Mouse (Mus musculus) bone marrow macrophage, adult 2 months (primary cell): ENCODE measurements around the gene Rab5b. TPM values are rescaled to one million over a fixed set of nuclear protein-coding genes. Genes with fewer than 3 reads are reported as not detected.
A peak's percentile ranks its signal among the peaks of the same experiment; 100 is the strongest.

Experiments used
- H3K27ac ChIP-seq: 2 replicates; pipeline ENCODE4 v1.5.1; 2012; ENCODE audit warnings: low read depth, low read length; ENCODE audit not compliant: insufficient read depth
- H3K4me1 ChIP-seq: 2 replicates; pipeline ENCODE4 v1.6.1; 2012; ENCODE audit warnings: low read length; ENCODE audit not compliant: control insufficient read depth, insufficient read depth
- H3K4me3 ChIP-seq: 2 replicates; pipeline ENCODE4 v1.5.1; 2012; ENCODE audit warnings: mild to moderate bottlenecking, low read length, moderate library complexity; ENCODE audit not compliant: insufficient read depth
- CTCF ChIP-seq: IDR thresholded peaks from 2 replicates; pipeline ENCODE4 v1.5.1; 2012; ENCODE audit warnings: low read depth, mild to moderate bottlenecking, low read length, moderate library complexity
- POLR2A ChIP-seq: IDR thresholded peaks from 2 replicates; pipeline ENCODE4 v1.6.1; 2012; ENCODE audit warnings: mild to moderate bottlenecking, low read depth, low read length, borderline replicate concordance
- polyA plus RNA-seq: library from polyadenylated mRNA; stranded (reverse); fragments of >200 nt; gene quantifications from 2 replicates; pipeline ENCODE4 v1.2.4, GENCODE M21; 2012; ENCODE audit not compliant: missing spikeins, insufficient read depth, insufficient read length

Gene Rab5b
- polyA plus RNA-seq, 1 experiment: 131 TPM

DNA sequence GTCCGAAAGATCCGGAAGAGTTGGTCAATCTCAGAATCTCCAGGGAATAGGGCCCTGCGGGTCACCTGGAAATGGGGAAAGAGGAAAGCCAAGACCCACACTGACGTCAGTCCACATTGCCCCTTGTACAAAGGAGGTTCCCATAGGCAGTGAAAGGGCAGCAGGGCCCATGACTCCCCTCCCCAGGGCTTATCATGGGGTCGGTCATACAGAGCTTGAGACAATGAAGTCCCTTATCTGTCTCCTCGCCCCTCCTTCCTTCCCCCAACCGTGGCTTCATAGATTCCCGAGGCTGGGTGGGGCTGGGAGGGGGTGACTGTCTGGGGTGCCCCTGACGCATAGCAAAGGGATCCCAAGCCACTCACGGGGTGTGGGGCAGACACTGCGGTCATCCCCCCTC is 3.5 kb upstream of the Rab5b start:
- no peak overlapping the region for H3K27ac ChIP-seq
- no peak for TF ChIP-seq CTCF
- H3K4me1 ChIP-seq: peaks cover 21% of the 10 kb centered on the region
- H3K4me3 ChIP-seq: no peak overlapping the region

- Histone ChIP-seq H3K27ac (no peak overlapping the region), H3K4me1 (peaks cover 23% of the 10 kb centered on the region), H3K4me3 (no peak overlapping the region)
- TF ChIP-seq POLR2A (no peak), CTCF (no peak)
Measured at GRCm38 (mm10) chr10:128699006-128699405, 2.9 kb upstream of the Rab5b start.

DNA sequence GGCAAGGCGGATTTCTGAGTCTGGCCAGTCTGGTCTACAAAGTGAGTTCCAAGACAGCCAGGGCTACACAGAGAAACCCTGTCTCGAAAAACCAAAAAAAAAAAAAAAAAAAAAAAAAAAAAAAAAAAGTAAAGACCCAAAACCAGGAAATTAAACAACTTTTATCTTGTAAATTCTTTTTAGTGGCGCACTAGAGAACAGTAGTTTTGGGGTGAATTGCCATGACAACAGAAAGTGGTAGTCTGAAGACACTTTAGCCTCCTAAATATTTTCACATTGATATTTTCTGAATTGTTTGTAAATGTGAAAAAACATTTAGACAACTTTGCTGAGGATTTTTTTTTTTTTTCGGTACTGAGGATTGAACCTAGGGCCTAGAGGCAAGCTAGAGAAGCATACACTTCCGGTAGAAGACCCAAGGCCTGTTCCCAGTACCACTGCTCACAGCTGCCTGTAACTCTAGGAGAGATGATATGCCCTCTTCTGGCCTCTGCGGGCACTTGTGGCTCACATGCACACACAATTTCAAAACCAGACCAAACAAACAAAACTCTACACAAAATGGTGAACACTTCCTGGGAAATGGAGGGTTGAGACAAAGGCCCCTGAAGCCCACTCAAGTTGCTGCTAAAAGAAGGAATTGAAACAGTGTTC is 1.1 kb upstream of the Rab5b start:
- TF ChIP-seq CTCF (no peak), POLR2A (no peak)
- H3K4me3 ChIP-seq: no peak overlapping the region
- H3K4me1 ChIP-seq: peaks cover 17% of the 10 kb centered on the region
- peak overlapping the region; percentile 70 for H3K27ac ChIP-seq

GRCm38 (mm10) chr10:128695411-128695991 is 563 bp downstream of the Rab5b start:
- TF ChIP-seq POLR2A: no peak
- TF ChIP-seq CTCF: no peak
- H3K4me1 ChIP-seq: peaks cover 18% of the 10 kb centered on the region

DNA sequence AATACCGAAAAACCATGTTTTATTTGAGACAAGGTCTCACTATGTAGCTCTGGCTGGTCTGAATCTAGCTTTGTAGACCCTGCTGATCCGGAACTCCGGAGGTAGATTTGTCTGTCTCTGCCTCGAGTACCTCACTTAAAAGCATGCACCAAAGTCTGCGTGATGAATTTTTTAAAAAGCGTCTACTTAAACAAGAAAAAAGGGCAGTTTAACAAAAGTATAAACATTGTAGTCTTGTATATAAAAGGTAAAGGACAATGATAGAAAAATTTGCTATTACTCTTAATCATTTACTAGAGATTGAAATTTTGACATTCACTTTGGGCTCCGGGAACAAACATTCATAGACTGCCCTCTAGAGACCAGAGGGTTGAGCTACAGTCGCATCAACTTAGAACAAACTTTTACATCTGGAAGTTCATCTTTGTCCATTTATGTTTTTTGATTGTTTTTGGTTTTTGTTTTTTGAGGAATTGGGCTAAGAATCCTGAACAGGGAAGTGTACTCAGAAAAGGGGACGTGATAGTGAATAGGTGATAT is 21.5 kb downstream of the Rab5b start:
- Histone ChIP-seq H3K27ac (no peak overlapping the region), H3K4me1 (peaks cover 4% of the 10 kb centered on the region), H3K4me3 (peak overlapping the region; percentile 82)
- no peak for TF ChIP-seq CTCF
- TF ChIP-seq POLR2A: no peak

More at GRCm38 (mm10) chr10:128695411-128695991, 563 bp downstream of the Rab5b start:
- H3K27ac ChIP-seq: peak overlapping the region; percentile 75
- peak overlapping the region; percentile 72 for H3K4me3 ChIP-seq

DNA sequence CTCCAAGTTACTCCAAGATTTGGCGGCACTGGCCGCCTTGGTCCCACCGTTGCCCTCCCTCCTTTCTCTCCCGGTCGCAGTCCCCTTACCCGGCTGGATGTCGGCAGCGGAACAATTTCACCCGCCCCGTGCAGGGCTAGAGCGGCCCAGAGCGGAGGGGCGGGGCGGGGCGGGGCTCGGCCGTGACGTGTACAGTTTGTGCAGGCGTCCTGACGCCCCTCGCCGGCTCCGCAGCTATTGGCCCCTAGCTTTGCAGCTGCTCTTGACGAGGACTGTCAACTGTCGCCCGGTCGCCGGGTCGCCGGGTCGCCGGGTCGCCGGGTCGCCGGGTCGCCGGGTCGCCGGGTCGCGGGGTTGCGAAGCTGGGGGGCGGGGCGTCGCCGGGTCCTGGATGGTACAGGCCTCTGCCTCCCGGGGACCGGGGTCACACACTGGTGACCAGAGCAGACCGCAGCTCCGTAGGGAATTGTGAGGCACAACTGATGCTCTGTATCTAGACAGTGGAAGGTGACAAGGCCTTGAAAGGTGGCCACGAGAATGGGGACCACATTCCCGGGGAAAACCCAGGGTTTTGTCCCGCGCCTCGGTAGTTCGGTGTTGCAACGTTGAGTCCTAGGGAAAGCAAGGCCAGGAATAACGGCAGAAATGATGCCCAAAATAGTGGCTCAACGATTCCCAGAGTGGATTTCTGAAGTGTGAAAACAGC is 22.1 kb downstream of the Rab5b start, which contains the start of gene Suox:
Gene Suox, minus strand, starts transcription at position 311 of the 706 bp plus-strand sequence.
- TF ChIP-seq POLR2A: no peak
- no peak for TF ChIP-seq CTCF
- Histone ChIP-seq H3K4me1 (peaks cover 4% of the 10 kb centered on the region), H3K27ac (no peak within 1 kb of the TSS), H3K4me3 (peak within 1 kb of the TSS; percentile 82)

DNA sequence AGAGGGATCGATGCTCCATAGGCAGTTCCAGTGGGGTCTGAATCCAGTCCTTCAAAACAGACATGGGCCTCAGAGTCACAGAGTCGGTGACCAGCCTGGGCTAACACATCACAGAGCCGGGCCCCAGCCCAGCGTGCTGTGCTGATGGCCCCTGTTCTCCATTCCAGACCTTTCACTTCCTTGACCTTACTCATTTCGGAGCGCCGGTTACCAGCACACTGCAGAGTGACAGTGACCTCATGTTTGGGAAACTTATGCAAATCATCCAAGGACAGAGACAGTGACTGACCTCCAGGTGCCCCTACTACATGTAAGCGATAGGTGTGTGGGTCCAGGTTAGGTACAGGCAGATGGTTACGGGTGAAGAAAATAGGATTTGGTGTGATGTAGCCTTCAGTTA is 24.9 kb downstream of the Rab5b start:
- H3K4me3 ChIP-seq: no peak overlapping the region
- H3K27ac ChIP-seq: no peak overlapping the region
- TF ChIP-seq CTCF: no peak
- no peak for TF ChIP-seq POLR2A
- H3K4me1 ChIP-seq: peaks cover 4% of the 10 kb centered on the region

DNA sequence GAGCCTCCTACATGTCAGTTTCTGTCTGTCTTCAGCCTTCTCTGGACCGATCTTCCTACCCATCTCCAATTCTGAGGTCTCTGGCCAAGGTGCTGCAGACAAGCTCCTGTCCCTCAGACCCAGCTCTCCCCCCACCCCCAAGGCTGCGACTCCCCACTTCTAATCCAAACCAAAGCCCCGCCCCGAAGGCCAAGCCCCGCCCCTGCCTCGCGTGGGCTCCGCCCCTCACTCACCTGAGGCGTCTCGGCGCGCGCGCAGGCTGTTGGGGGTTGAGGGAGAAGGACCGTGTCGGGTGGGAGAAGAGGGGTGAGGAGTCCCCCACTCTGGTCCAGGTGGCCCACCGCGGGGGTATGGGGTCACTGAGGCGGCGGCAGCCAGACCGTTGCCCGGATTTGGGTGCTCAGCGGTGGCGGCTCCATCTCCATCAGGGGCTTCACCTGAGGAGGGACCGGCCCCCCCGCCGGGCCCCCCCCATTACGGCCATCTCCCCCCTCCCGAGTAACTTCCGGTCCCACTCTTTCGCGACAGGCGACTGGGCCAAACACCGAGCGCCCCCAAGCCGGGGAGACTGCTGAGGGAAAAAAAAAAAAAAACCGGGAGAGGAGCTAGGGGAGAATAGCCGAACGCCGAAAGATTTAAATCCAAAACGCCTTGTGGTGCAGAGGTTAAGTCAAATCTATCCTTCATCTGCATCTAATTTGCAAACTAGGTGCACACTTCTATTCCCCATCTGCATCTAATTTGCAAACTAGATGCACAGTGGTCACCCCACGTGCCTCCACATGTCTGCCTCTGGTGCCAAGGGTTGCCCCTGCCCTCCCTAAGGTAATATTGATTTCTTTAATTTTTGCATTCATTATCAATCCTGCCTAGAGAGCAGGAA is 27.0 kb downstream of the Rab5b start:
- Histone ChIP-seq H3K27ac (no peak overlapping the region), H3K4me1 (peaks cover 4% of the 10 kb centered on the region), H3K4me3 (peak overlapping the region; percentile 53)
- no peak for TF ChIP-seq POLR2A
- no peak for TF ChIP-seq CTCF

GRCm38 (mm10) chr10:128665806-128666205 is 30.3 kb downstream of the Rab5b start:
- Histone ChIP-seq H3K4me1 (no peaks in the 10 kb centered on the region), H3K27ac (no peak overlapping the region), H3K4me3 (no peak overlapping the region)
- no peak for TF ChIP-seq CTCF

GRCm38 (mm10) chr10:128665307-128665706 is 30.8 kb downstream of the Rab5b start:
- H3K27ac ChIP-seq: no peak overlapping the region
- H3K4me1 ChIP-seq: no peaks in the 10 kb centered on the region
- TF ChIP-seq POLR2A (no peak), CTCF (no peak)
- no peak overlapping the region for H3K4me3 ChIP-seq
